Mouse (Mus musculus) lung, embryonic 16.5 days (tissue): ENCODE data around the gene Casp14. TPM values are rescaled to one million over a fixed set of nuclear protein-coding genes. Genes with fewer than 3 reads are reported as not detected.
A peak's percentile ranks its signal among the peaks of the same experiment; 100 is the strongest.

Experiments
- ATAC-seq: fragments of 200-750 bp; cut with Nextera tagmentation; 2 replicates; pipeline ENCODE4 v1.8.0; 2017; ENCODE audit warnings: low read depth, mild to moderate bottlenecking, moderate library complexity
- H3K27ac ChIP-seq: fragments of 300-500 bp; sonication (generic); 2 replicates; pipeline ENCODE4 v1.5.1; 2014; ENCODE audit warnings: mild to moderate bottlenecking, control low read depth, low read length
- H3K27me3 ChIP-seq: fragments of 300-500 bp; sonication (generic); 2 replicates; pipeline ENCODE4 v1.6.1; 2014; ENCODE audit warnings: low read depth, low read length, mixed read lengths; ENCODE audit not compliant: control insufficient read depth, insufficient read depth
- H3K36me3 ChIP-seq: fragments of 300-500 bp; sonication (generic); 2 replicates; pipeline ENCODE4 v1.6.1; 2014; ENCODE audit warnings: low read length; ENCODE audit not compliant: control insufficient read depth, insufficient read depth
- H3K4me1 ChIP-seq: fragments of 300-500 bp; sonication (generic); replicated peaks from 2 replicates; pipeline ENCODE4 v1.6.1; 2014; ENCODE audit warnings: low read length, mixed read lengths; ENCODE audit not compliant: control insufficient read depth, insufficient read depth
- H3K4me2 ChIP-seq: fragments of 300-500 bp; sonication (generic); 2 replicates; pipeline ENCODE4 v1.6.1; 2014; ENCODE audit warnings: low read depth, low read length, control low read depth
- H3K4me3 ChIP-seq: fragments of 300-500 bp; sonication (generic); 2 replicates; pipeline ENCODE4 v1.5.1; 2014; ENCODE audit warnings: mild to moderate bottlenecking, low read length, control low read depth
- H3K9ac ChIP-seq: fragments of 300-500 bp; sonication (generic); 2 replicates; pipeline ENCODE4 v1.6.1; 2014; ENCODE audit warnings: low read length, control low read depth
- H3K9me3 ChIP-seq: fragments of 300-500 bp; sonication (generic); 2 replicates; pipeline ENCODE4 v1.6.1; 2016; ENCODE audit warnings: low read length; ENCODE audit not compliant: control insufficient read depth
- WGBS: fragments of 180-500 bp; shearing (Covaris S2); extraction: QIAGEN DNeasy Blood & Tissue Kit; methylation state at CpG from one replicate; pipeline ENCODE4 v1.1.7; 2014; 5-methylcytosine and 5-hydroxymethylcytosine counted together
- polyA plus RNA-seq: library from polyadenylated mRNA; unstranded; fragments of >200 nt; fragmentation: Nextera tagmentation; extraction: Ambion mirVana; gene quantifications from 2 replicates; pipeline ENCODE4 v1.2.1, GENCODE M21; 2015

Casp14 gene
- polyA plus RNA-seq, 1 experiment from 2014 or later = not detected

GRCm38 (mm10) chr10:78743721-78744120 lies 25.6 kb upstream of the Casp14 start:
- H3K27ac ChIP-seq = no peak overlapping the region
- no peak overlapping the region for H3K4me2 ChIP-seq
- H3K36me3 ChIP-seq = no peaks in the 10 kb centered on the region
- no peak for ATAC-seq
- H3K27me3 ChIP-seq = no peaks in the 10 kb centered on the region
- H3K4me3 ChIP-seq = no peak overlapping the region
- no peaks in the 10 kb centered on the region for H3K9me3 ChIP-seq
- H3K9ac ChIP-seq = no peak overlapping the region
- H3K4me1 ChIP-seq = peaks cover 7% of the 10 kb centered on the region; the same call in 1 of the 2 replicates

- no peaks in the 10 kb centered on the region for H3K9me3 ChIP-seq
- no peaks in the 10 kb centered on the region for H3K4me1 ChIP-seq
- H3K9ac ChIP-seq = no peak overlapping the region
- 77% methylated on average over 4 of the region's 4 CpGs for WGBS
- no peaks in the 10 kb centered on the region for H3K36me3 ChIP-seq
- no peaks in the 10 kb centered on the region for H3K27me3 ChIP-seq
- H3K4me2 ChIP-seq = no peak overlapping the region
- no peak overlapping the region for H3K27ac ChIP-seq
- ATAC-seq = no peak
- no peak overlapping the region for H3K4me3 ChIP-seq
Measured at GRCm38 (mm10) chr10:78739821-78740220, 21.7 kb upstream of the Casp14 start.

GRCm38 (mm10) chr10:78727876-78728275 lies 9.8 kb upstream of the Casp14 start:
- Histone ChIP-seq H3K9ac (no peak overlapping the region), H3K36me3 (no peaks in the 10 kb centered on the region), H3K4me3 (no peak overlapping the region), H3K9me3 (no peaks in the 10 kb centered on the region), H3K4me1 (peaks cover 6% of the 10 kb centered on the region; the same call in 1 of the 2 replicates), H3K4me2 (no peak overlapping the region), H3K27ac (peak overlapping the region; percentile 59; the same call in 1 of the 2 replicates), H3K27me3 (no peaks in the 10 kb centered on the region)
- 75% methylated on average over 5 of the region's 5 CpGs for WGBS
- no peak for ATAC-seq

- ATAC-seq = peak; percentile 88
- peaks cover 6% of the 10 kb centered on the region; the same call in 1 of the 2 replicates for H3K4me1 ChIP-seq
- no peak overlapping the region for H3K4me3 ChIP-seq
- no peak overlapping the region for H3K9ac ChIP-seq
- no peaks in the 10 kb centered on the region for H3K9me3 ChIP-seq
- H3K27ac ChIP-seq = peak overlapping the region; percentile 50; the same call in 1 of the 2 replicates
- H3K27me3 ChIP-seq = no peaks in the 10 kb centered on the region
- 36% methylated on average over 3 of the region's 3 CpGs for WGBS
- H3K4me2 ChIP-seq = no peak overlapping the region
- no peaks in the 10 kb centered on the region for H3K36me3 ChIP-seq
Measured at GRCm38 (mm10) chr10:78727035-78727434, 8.9 kb upstream of the Casp14 start.

- Histone ChIP-seq H3K27me3 (no peaks in the 10 kb centered on the region), H3K4me1 (0 out of 2 replicates have a peak, but pooled peaks cover 7% of the 10 kb centered on the region), H3K9me3 (no peaks in the 10 kb centered on the region), H3K4me2 (no peak overlapping the region), H3K36me3 (no peaks in the 10 kb centered on the region), H3K9ac (no peak overlapping the region), H3K4me3 (no peak overlapping the region), H3K27ac (no peak overlapping the region)
- no peak for ATAC-seq
- WGBS = 31% methylated on average over 2 of the region's 2 CpGs
Measured at GRCm38 (mm10) chr10:78723416-78723815, 5.3 kb upstream of the Casp14 start.

GRCm38 (mm10) chr10:78722654-78723053 lies 4.6 kb upstream of the Casp14 start:
- Histone ChIP-seq H3K9me3 (no peaks in the 10 kb centered on the region), H3K4me2 (no peak overlapping the region)
- WGBS = 50% methylated on average over 2 of the region's 2 CpGs

GRCm38 (mm10) chr10:78722036-78722435 lies 3.9 kb upstream of the Casp14 start:
- H3K9me3 ChIP-seq = no peaks in the 10 kb centered on the region
- WGBS = 46% methylated on average over 5 of the region's 5 CpGs
- H3K4me3 ChIP-seq = no peak overlapping the region
- peak; percentile 50 for ATAC-seq
- H3K36me3 ChIP-seq = no peaks in the 10 kb centered on the region
- no peak overlapping the region for H3K9ac ChIP-seq
- 0 out of 2 replicates have a peak, but pooled peaks cover 4% of the 10 kb centered on the region for H3K4me1 ChIP-seq
- no peak overlapping the region for H3K4me2 ChIP-seq
- H3K27ac ChIP-seq = no peak overlapping the region
- H3K27me3 ChIP-seq = no peaks in the 10 kb centered on the region

More at GRCm38 (mm10) chr10:78722654-78723053, 4.6 kb upstream of the Casp14 start:
- 0 out of 2 replicates have a peak, but pooled peaks cover 4% of the 10 kb centered on the region for H3K4me1 ChIP-seq
- no peaks in the 10 kb centered on the region for H3K36me3 ChIP-seq
- H3K4me3 ChIP-seq = no peak overlapping the region
- no peak overlapping the region for H3K27ac ChIP-seq
- no peak for ATAC-seq
- no peaks in the 10 kb centered on the region for H3K27me3 ChIP-seq
- no peak overlapping the region for H3K9ac ChIP-seq

- no peaks in the 10 kb centered on the region for H3K4me1 ChIP-seq
- no peak overlapping the region for H3K4me2 ChIP-seq
- H3K9ac ChIP-seq = no peak overlapping the region
- no peak overlapping the region for H3K4me3 ChIP-seq
- ATAC-seq = no peak
- no peak overlapping the region for H3K27ac ChIP-seq
- H3K27me3 ChIP-seq = no peaks in the 10 kb centered on the region
- no peaks in the 10 kb centered on the region for H3K9me3 ChIP-seq
- H3K36me3 ChIP-seq = no peaks in the 10 kb centered on the region
Measured at GRCm38 (mm10) chr10:78716231-78716630, 1.9 kb downstream of the Casp14 start.

GRCm38 (mm10) chr10:78715156-78715555 lies 2.9 kb downstream of the Casp14 start:
- H3K9ac ChIP-seq = no peak overlapping the region
- H3K4me3 ChIP-seq = no peak overlapping the region
- 97% methylated on average over 7 of the region's 7 CpGs for WGBS
- H3K4me2 ChIP-seq = no peak overlapping the region
- no peaks in the 10 kb centered on the region for H3K4me1 ChIP-seq
- H3K27me3 ChIP-seq = no peaks in the 10 kb centered on the region
- H3K9me3 ChIP-seq = no peaks in the 10 kb centered on the region
- H3K27ac ChIP-seq = no peak overlapping the region
- no peaks in the 10 kb centered on the region for H3K36me3 ChIP-seq
- no peak for ATAC-seq

- H3K4me2 ChIP-seq = no peak overlapping the region
- H3K36me3 ChIP-seq = no peaks in the 10 kb centered on the region
- H3K27me3 ChIP-seq = no peaks in the 10 kb centered on the region
- H3K9me3 ChIP-seq = no peaks in the 10 kb centered on the region
- ATAC-seq = no peak
- WGBS = 58% methylated on average over 6 of the region's 6 CpGs
- no peak overlapping the region for H3K27ac ChIP-seq
- H3K4me1 ChIP-seq = no peaks in the 10 kb centered on the region
- H3K4me3 ChIP-seq = no peak overlapping the region
- H3K9ac ChIP-seq = no peak overlapping the region
Measured at GRCm38 (mm10) chr10:78714129-78714528, 4.0 kb downstream of the Casp14 start.
